Comparison of ENCODE assay signal across 9 mouse cellular contexts in the genomic region with DNA sequence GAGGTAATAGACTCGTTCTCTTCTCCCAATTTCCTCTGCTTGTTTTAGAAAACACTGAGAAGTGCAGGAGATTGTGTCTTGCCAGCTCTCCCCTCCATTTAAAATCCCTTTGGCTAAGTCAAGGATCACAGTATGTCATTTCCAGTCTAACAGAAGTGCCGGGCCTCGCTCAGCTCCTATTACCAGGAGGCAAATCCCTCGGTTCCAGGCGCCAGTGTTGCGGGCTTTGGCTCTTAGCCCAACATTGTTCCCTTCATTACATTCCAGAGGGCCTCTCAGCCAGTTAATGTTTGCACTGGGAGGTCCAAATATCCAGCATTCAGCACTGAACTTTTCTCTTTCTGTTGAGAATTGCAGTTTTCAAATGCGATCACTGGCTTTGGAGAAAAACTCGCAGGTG.
DNase-seq lines count a peak whose midpoint lies in the region; ATAC-seq and TF ChIP-seq lines count a peak whose summit lies in the region.
"Had no signal": no experiment of that assay in that cellular context is flagged by ENCODE, and none has a peak within 500 bp of the region (broad histone marks: within the 10 kb centered on the region; RNA-seq: fewer than 3 reads in every experiment).

No protein-coding gene starts in this region.

- H3K4me3 ChIP-seq in cerebellum, adult 2 months (replicated peaks; ENCODE audit: insufficient read depth, low read depth, low read length), result no peak overlapping the region
- no peak overlapping the region for H3K4me3 ChIP-seq in embryonic facial prominence, embryonic 11.5 days (ENCODE audit: low read depth, low read length)
- H3K4me3 ChIP-seq in heart, embryonic 13.5 days, result no peak overlapping the region
- no peak overlapping the region for H3K4me3 ChIP-seq in kidney, embryonic 14.5 days (ENCODE audit: low read length)
- no peak overlapping the region for H3K4me3 ChIP-seq in lung, embryonic 16.5 days (ENCODE audit: low read length)
- H3K4me3 ChIP-seq: liver, embryonic 15.5 days had no signal

- no peak for TF ChIP-seq CTCF in cerebellum, adult 2 months (IDR thresholded peaks at IDR 0.05; ENCODE audit: borderline replicate concordance, insufficient read depth, low read depth, low read length)

- H3K9me3 ChIP-seq in embryonic facial prominence, embryonic 11.5 days (replicated peaks; ENCODE audit: control insufficient read depth, low read length), result no peaks in the 10 kb centered on the region
- no peaks in the 10 kb centered on the region for H3K9me3 ChIP-seq in heart, embryonic 13.5 days
- no peaks in the 10 kb centered on the region for H3K9me3 ChIP-seq in kidney, embryonic 14.5 days (ENCODE audit: control insufficient read depth, low read length)
- no peaks in the 10 kb centered on the region for H3K9me3 ChIP-seq in lung, embryonic 16.5 days (ENCODE audit: control insufficient read depth, low read length)
- H3K9me3 ChIP-seq: liver, embryonic 15.5 days had no signal

- no peaks in the 10 kb centered on the region; the same call in 1 of the 2 replicates for H3K27me3 ChIP-seq in cerebellum, adult 2 months (ENCODE audit: control insufficient read depth, insufficient read depth, low read length)
- no peaks in the 10 kb centered on the region for H3K27me3 ChIP-seq in embryonic facial prominence, embryonic 11.5 days (ENCODE audit: control insufficient read depth, insufficient read depth, low read length)
- H3K27me3 ChIP-seq in heart, embryonic 13.5 days (replicated peaks), result no peaks in the 10 kb centered on the region
- H3K27me3 ChIP-seq in kidney, embryonic 14.5 days (ENCODE audit: control insufficient read depth, insufficient read depth, low read length), result 0 out of 2 replicates have a peak, but pooled peaks cover 4% of the 10 kb centered on the region
- H3K27me3 ChIP-seq in lung, embryonic 16.5 days (ENCODE audit: control insufficient read depth, insufficient read depth, low read depth, low read length), result no peaks in the 10 kb centered on the region
- H3K27me3 ChIP-seq: liver, embryonic 15.5 days had no signal

- no peak overlapping the region for H3K27ac ChIP-seq in cerebellum, adult 2 months (ENCODE audit: insufficient read depth, low read length)
- peak overlapping the region; percentile 78; the same call in 1 of the 2 replicates for H3K27ac ChIP-seq in embryonic facial prominence, embryonic 11.5 days (replicated peaks; ENCODE audit: low read depth, low read length)
- peak overlapping the region; percentile 58 for H3K27ac ChIP-seq in heart, embryonic 13.5 days (replicated peaks)
- H3K27ac ChIP-seq in kidney, embryonic 14.5 days (ENCODE audit: low read depth, low read length), result peak overlapping the region; percentile 63
- peak overlapping the region; percentile 82 for H3K27ac ChIP-seq in lung, embryonic 16.5 days (ENCODE audit: low read length)
- H3K27ac ChIP-seq: liver, embryonic 15.5 days had no signal

- no peak overlapping the region for H3K9ac ChIP-seq in embryonic facial prominence, embryonic 11.5 days (replicated peaks; ENCODE audit: low read length)
- H3K9ac ChIP-seq in heart, embryonic 13.5 days, result peak overlapping the region; percentile 50; the same call in 1 of the 2 replicates
- no peak overlapping the region for H3K9ac ChIP-seq in kidney, embryonic 14.5 days (ENCODE audit: low read depth, low read length)
- no peak overlapping the region for H3K9ac ChIP-seq in lung, embryonic 16.5 days (ENCODE audit: low read length)
- H3K9ac ChIP-seq: liver, embryonic 15.5 days had no signal

- ATAC-seq in embryonic facial prominence, embryonic 11.5 days (replicated peaks; ENCODE audit: insufficient number of reproducible peaks, low FRiP score, low TSS enrichment, low read depth), result peak; percentile 71; the same call in 1 of the 2 replicates
- ATAC-seq in heart, embryonic 13.5 days (ENCODE audit: extremely low read depth, insufficient number of reproducible peaks, low FRiP score, low TSS enrichment), result no peak
- ATAC-seq in kidney, embryonic 14.5 days (ENCODE audit: low FRiP score, low TSS enrichment), result peak; percentile 70; the same call in 1 of the 2 replicates
- ATAC-seq in lung, embryonic 16.5 days (ENCODE audit: low read depth), result peak; percentile 94

- TF ChIP-seq POLR2A in cerebellum, adult 2 months (IDR thresholded peaks at IDR 0.05; ENCODE audit: borderline replicate concordance, insufficient read depth, low read length), result no peak

- WGBS in cerebellum, adult 2 months, result 12% methylated on average over 8 of the region's 8 CpGs
- WGBS in embryonic facial prominence, embryonic 11.5 days, result 14% methylated on average over 8 of the region's 8 CpGs
- 23% methylated on average over 8 of the region's 8 CpGs for WGBS in heart, embryonic 13.5 days
- WGBS in kidney, embryonic 14.5 days, result 11% methylated on average over 8 of the region's 8 CpGs
- 8% methylated on average over 8 of the region's 8 CpGs for WGBS in lung, embryonic 16.5 days

- no peaks in the 10 kb centered on the region for H3K4me1 ChIP-seq in cerebellum, adult 2 months (ENCODE audit: control insufficient read depth, insufficient read depth, low read length)
- peaks cover 5% of the 10 kb centered on the region for H3K4me1 ChIP-seq in embryonic facial prominence, embryonic 11.5 days (ENCODE audit: control insufficient read depth, insufficient read depth, low read length)
- H3K4me1 ChIP-seq in heart, embryonic 13.5 days, result peaks cover 36% of the 10 kb centered on the region
- peaks cover 18% of the 10 kb centered on the region; the same call in 1 of the 2 replicates for H3K4me1 ChIP-seq in kidney, embryonic 14.5 days (ENCODE audit: control insufficient read depth, insufficient read depth, low read length)
- peaks cover 21% of the 10 kb centered on the region for H3K4me1 ChIP-seq in lung, embryonic 16.5 days (replicated peaks; ENCODE audit: control insufficient read depth, insufficient read depth, low read length)
- H3K4me1 ChIP-seq: liver, embryonic 15.5 days had no signal

- no peak overlapping the region for H3K4me2 ChIP-seq in embryonic facial prominence, embryonic 11.5 days (ENCODE audit: low read depth, low read length)
- no peak overlapping the region; the same call in 1 of the 2 replicates for H3K4me2 ChIP-seq in heart, embryonic 13.5 days
- H3K4me2 ChIP-seq in kidney, embryonic 14.5 days (replicated peaks; ENCODE audit: low read depth, low read length), result no peak overlapping the region
- peak overlapping the region; percentile 36; the same call in 1 of the 2 replicates for H3K4me2 ChIP-seq in lung, embryonic 16.5 days (ENCODE audit: low read depth, low read length)
- H3K4me2 ChIP-seq: liver, embryonic 15.5 days had no signal

- no peaks in the 10 kb centered on the region for H3K36me3 ChIP-seq in embryonic facial prominence, embryonic 11.5 days (replicated peaks; ENCODE audit: control insufficient read depth, insufficient read depth, low read depth, low read length)
- no peaks in the 10 kb centered on the region for H3K36me3 ChIP-seq in heart, embryonic 13.5 days
- H3K36me3 ChIP-seq in kidney, embryonic 14.5 days (ENCODE audit: control insufficient read depth, insufficient read depth, low read length), result no peaks in the 10 kb centered on the region
- H3K36me3 ChIP-seq in lung, embryonic 16.5 days (ENCODE audit: control insufficient read depth, insufficient read depth, low read length), result no peaks in the 10 kb centered on the region
- H3K36me3 ChIP-seq: liver, embryonic 15.5 days had no signal

- peak; percentile 9 to 12 for DNase-seq in cerebellum, adult 2 months
- no peak for DNase-seq in cerebellum, adult 9-11 months
- peak; percentile 86 for DNase-seq in embryonic facial prominence, embryonic 11.5 days (ENCODE audit: low spot score)
- DNase-seq in retina, postnatal 1 day, result peak; percentile 89
- no peak for DNase-seq in natural killer cell, adult 2 months (ENCODE audit: low spot score in 2 of 2)

Comparison
In these comparisons a context has a peak if more than half of its experiments do, and no peak if none do; other contexts are left out.
1. DNase-seq: peak in cerebellum, adult 2 months (2 of 2), embryonic facial prominence, embryonic 11.5 days (single experiment) and retina, postnatal 1 day (single experiment); none in cerebellum, adult 9-11 months (single experiment) and natural killer cell, adult 2 months (0 of 2).